Mouse (Mus musculus) lung, adult 2 months (tissue): ENCODE results near the gene Glis1.

ENCODE experiments used
- CTCF ChIP-seq: fragments of 200-500 bp; IDR thresholded peaks from 2 replicates; pipeline ENCODE4 v1.5.1; 2011; ENCODE audit warnings: mild to moderate bottlenecking, low read length, control low read depth; ENCODE audit not compliant: insufficient read depth
- POLR2A ChIP-seq: fragments of 200-500 bp; IDR thresholded peaks from 2 replicates; pipeline ENCODE4 v1.6.1; 2011; ENCODE audit warnings: low read depth, mild to moderate bottlenecking, control low read depth, low read length, borderline replicate concordance; ENCODE audit errors: extremely low read depth

- TF ChIP-seq POLR2A (no peak), CTCF (no peak)
Observed at GRCm38 (mm10) chr4:107550546-107550945, 116.2 kb downstream of the Glis1 start.
